Mouse (Mus musculus) kidney, adult 11 months (tissue): ENCODE measurements around the gene Grb10.

Source experiments
- DNase-seq: peaks from one replicate; pipeline ENCODE4 v3.0.0; 2022

Grb10 gene

DNA sequence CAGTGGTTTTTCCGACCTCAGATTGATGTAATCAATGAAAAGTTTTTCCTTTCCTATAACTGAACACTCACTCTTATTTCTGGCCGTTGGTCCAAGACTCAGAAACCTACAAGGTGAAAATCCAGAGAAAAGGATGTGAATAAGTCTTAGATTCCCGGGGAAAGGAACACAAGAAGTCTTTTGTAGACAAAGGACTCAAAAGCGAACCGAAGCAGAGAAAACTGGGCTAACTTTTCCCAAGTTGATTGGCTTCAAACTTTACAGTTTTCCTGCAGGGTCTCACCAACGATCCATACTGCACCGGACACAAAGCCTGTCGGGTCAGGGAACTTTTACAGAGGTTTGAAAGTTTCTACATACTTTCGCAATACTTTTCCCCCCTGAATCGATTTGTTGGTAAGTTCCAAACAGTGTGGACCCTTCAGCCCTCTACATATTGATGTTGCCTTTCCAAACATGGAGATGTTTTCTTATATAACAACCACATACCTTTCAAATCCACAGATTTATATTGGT is at the start of gene Grb10:
Gene Grb10, minus strand, starts transcription at position 214 of the 516 bp plus-strand sequence.
- DNase-seq, result no peak

DNA sequence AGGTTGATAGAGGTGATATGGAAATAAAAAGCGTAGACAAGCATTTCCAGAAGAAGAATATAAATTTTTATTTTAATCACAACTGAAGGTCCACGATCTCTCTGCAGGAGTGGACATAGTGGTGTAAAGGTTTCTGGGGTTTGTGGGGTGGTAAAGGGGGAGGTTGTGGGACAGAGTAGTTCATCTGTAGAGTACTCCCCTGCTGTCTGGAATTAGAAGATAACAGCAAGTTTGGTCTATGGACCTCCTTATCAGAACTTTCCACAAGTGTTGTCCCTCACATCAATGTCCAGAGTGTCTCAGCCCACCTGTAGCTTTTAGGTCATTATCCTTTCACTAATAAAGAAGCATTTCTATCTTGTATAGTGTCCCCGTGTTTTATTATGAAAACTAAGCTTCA is 43.2 kb upstream of the Grb10 start:
- no peak for DNase-seq

DNA sequence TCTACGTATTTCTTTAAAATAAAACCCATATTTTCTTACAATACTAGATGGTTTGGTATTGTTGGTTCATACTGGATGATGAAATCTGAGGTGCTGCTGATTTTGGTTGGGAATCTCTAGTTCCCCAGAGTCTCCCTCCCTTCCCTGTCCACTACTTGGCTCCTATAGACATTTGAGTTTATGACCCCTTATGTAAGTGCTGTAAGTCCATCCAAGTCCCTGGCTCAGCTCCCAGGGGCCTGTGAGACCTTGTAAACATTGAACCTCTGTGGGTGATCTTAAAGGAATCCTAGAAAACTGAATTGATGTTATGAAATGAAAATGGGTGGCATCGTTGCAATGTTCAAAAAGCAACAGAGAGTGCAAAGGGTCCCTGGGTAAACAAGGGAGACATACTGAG is 40.7 kb upstream of the Grb10 start:
- no peak for DNase-seq

DNA sequence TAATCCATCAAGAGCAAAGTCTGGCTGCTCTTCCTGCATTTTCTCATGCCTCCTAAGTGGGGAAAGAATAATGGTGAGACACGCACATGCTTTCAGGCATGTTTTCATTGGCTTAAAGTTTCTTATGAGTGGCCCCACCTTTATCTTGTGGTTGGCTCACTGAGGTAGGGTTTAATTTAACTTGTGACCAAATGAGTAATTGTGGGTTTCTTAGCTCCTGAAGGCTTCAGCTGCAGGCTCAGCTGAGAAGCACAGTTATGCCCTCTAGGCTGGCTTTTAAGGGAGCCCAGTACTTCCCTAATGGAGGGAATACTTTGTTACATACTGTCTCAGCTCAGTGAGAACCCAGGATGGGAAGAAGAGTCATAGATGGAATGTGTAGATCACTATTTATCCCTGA is 37.0 kb upstream of the Grb10 start:
- no peak for DNase-seq

DNA sequence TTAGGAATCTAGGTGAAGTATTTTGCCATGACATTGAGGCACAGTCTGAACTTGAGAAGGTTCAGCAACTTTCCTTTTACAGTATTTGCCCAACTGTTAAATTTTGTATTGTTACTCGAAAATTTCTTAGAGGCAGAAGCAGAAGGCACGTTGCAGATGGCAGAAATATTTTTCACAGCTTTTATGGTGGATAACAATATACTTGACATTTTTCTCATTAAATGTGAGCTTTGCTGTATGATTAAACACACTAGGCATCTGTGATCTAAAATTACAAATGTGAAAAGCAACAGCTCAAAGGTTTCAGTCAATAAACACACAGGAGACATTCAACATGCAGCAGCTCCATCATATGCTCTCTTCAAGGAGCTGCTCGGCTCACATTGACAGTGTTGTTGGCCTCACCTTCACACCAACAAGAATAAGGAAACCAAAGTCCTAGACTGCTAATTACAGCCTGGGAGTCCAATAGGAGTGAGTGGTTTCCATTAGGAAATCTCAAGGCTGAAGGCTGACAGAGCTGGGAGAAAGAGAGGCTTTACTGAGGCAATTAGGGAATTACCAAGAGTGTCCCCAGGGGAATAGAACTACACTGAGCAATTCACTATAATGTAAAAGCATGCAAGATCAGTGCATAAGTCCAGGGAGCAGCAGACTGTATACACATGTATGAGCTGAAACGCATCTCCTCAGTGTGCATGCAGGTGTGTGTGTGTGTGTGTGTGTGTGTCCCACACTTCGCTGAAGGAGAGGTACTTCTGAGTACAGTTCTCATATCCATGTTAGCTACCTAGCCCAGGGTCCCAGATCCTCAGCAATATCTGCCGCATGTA is 35.1 kb upstream of the Grb10 start:
- no peak for DNase-seq

DNA sequence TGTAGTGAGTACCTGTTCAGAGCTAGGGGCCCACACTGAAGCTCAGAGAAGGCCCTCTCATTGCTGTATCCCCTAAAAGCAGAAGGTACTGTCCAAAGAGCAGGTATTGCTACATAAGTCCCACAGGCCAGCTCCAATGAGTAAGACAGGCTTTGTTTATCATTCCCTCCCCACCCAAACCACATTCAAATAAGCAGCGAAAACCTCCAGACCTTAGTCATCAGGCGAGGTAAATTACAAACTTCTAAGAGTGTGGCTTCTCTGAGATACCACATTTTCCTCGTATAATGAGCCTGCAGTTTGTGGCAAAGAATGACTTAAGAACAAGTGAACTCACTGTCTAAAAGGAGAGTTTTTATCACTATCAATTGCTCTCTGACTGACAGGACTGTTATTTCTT is 33.8 kb upstream of the Grb10 start:
- no peak for DNase-seq

DNA sequence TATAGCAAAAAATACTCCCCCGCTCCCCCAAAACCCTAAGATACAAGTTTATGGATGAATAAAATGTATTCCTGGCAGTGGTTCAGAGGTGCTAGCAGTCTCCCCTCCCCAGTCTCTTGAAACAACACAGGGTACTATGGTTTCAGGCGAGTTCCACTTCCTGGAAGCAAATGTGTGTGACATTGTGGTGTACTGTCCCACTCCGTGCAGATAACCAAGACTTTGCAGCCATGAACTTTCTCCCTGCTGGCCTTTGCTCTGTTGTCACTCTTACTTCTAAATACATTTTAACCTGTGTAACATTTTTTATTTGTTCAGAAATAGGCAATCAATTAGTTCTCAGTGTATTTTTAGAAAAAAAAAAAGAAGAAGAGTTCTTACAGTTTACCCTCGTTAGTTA is 20.5 kb upstream of the Grb10 start:
- DNase-seq, result no peak

DNA sequence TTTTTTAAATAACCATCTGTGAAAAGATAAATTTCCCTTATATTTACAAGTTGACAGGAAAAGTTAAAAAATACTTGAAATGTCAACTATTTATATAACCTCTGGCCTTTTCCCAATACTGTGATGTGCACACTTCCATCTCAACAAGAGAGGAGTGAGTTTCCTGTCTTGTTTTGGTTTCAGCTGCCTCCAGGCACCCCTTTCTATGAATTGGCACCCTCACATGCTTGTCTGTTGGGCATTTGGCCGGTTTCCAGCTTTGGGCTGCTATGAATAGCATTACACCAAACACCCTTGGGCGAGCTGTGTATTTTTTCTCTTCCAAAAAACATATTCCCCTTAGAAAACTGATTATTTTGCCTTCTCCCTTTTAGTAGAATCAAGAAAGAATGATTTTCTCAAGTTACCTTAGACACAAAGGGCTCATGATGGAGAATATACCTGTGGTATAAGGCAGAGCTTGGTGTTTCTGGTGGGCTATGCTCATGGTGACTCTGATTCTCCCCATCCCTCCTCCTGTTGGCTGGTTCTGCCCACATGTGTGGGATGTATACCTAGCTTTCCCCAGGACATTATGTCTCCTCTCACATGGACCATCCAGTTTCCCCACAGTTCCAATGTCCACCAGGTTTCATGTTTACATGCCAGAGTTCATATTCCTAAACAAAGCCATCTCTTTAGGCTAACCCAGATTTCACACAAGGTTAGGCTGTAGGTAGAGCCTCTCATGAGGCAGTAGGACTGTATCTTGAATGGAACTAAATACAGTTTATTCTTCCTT is 10.3 kb upstream of the Grb10 start:
- no peak for DNase-seq

DNA sequence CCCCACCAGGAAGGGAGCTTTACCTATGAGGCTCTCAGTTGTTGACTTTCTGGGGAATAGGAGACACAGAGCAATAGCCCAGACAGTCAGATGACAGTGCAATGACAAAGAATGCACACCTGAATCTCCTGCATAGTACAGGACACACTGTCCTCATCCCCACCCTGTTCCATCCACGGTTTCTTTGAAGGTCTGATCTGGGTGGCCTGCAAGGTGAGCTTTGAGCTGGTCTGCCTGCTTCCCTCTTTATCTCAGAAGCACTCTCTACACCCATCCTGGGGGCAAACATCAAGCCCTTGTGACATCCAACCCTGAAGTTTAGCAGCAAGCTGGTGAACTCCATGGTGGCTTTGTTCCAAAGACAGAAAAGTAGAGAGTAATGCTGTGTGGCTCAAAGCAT is 9.7 kb upstream of the Grb10 start:
- no peak for DNase-seq

DNA sequence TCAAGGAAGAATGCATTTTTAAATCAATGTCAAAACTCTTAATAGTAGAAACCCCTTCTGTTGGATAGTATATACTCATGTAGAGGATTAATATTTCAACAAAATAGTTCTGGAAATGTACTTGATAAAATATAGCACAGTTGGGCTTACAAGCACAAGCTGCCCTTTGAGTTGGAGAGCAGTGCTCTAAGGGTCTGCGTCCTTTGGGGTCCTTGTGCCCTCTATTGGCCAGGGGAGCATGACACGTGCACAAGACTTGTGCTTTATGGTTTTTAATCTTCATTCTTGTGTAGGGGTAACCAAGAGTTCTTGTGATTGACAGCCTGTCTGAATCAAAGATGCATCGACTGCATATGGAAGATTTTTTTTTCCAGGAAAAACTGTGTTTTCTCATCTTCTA is 5.8 kb upstream of the Grb10 start:
- no peak for DNase-seq

DNA sequence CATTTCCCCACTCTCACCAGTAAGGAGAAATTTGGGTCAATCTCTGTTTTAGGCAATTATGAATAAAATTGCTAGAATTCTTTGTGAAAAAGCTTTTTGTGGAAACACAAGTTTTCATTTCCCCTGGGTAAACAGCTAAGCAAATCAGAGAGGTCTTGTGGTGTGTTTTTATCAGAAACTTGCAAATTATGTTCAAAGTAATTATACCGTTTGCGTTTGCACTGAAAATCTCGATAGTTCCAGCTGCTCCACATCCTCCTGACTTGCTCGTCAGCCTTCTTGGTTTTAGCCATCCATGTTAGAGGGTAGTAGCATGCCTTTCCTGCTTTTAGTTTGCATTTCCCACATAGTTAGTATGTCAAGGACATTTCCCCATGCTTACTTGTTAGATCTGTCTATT is 3.3 kb upstream of the Grb10 start:
- no peak for DNase-seq

DNA sequence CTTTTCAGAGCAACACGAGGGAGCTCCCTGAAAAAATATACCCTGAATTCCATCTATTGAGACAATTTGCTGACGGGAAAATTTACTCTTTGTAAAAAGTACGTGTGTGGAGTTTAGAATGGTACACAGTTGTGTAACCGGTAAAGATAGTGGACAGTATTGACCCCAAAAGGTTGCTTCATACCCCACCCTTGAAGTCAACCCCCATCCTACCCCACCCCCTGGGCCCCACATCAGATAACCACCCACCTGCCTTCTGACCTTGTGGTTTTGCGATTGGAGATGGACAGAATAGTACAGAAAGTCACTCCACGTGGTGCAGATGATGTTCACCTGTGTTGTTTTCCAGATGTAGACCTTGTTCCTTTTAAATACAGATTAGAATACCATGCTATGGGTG is 2.9 kb upstream of the Grb10 start:
- no peak for DNase-seq

DNA sequence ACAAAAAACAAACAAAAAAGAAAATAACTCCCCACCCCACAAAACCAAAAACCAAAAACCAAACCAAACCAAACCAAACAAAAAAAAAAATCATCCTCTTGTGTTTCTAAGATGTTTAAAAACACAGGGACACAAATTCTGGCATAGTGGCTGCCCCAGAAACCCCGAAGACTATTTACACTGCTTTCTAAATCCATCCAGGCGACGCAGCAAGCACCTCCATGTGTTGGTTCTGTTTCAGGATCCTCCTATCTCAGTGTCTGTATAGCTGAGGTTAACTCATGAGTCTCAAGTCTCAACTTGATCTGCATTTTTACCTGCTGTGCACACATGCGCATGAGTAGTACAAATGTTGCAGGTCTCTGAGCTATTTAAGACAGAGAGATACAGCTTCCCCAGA is 1.9 kb upstream of the Grb10 start:
- DNase-seq, result no peak

DNA sequence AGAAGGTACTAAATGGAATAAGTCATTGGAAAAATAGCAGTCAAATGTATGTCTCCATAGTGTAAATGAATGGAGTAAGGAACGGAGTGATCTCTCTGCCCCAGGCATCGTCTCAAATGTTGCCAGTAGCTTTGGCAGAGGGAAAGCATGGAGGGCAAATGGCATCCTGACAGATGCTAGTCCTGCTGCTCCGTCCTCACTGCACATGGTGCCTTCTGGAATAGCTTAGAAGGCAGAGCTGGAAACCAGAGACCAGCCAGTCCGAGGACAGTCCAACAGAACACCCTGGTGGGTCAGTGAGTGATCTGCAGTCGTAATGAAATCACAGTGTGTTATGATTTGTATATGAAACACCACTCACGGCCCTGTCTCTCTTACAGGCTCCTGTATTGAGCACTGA is 1.3 kb upstream of the Grb10 start:
- no peak for DNase-seq

DNA sequence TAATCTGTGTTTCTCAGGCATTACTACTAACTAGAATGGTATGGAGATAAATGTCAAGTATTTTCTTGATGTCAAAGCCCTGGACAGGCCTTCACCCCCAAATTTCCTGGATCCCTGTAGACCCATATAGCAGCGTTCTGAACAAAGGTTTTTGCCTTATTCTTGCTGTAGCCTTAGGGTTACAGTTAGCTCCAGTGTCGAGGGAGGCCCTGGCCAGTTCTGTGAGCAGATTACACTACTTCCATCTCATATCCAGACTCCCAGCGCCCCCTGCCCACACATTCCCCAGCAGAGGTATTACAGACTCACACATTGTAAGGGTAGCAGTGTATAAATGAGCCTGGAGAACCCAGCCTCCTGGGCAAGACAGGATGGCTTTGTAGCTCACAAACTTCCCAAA is 615 bp upstream of the Grb10 start:
- no peak for DNase-seq

DNA sequence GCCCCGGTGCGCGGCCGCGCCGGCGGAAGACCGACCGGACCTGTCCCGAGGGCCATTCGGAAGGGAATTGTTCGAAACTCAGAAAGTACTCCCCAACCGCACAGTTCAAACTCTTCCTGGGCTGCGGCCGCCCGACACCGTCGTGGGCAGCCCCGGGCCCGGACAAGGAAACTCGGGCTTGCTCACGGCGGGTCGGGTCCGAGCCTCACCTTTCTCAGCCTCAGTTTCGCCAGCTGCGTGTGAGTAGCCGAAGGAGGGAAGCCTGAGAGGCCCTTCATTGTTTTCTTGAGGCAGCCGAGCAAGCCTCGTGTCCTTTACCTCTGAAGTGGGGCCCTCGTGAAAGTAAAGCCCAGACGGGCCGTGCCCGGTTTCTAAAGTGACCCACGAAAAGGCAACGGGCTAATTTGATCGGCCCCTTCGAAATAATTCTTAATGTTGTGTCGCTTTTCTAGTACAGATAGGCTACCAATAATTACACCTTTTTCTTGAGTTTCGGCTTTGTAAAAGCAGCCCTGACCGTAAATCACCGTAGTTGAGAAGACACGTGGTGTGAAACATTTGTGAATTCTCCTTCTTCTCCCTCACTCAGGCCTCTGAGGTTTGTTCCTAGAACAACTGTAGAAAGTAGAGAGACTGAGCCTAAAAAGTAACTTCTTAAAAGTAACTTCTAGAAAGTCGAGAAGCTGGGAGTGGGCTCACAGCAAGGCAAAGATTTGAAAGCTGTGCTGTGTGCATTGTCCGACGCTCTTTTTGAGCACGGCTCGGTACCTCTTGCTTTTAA is 604 bp downstream of the Grb10 start:
- DNase-seq, result no peak

DNA sequence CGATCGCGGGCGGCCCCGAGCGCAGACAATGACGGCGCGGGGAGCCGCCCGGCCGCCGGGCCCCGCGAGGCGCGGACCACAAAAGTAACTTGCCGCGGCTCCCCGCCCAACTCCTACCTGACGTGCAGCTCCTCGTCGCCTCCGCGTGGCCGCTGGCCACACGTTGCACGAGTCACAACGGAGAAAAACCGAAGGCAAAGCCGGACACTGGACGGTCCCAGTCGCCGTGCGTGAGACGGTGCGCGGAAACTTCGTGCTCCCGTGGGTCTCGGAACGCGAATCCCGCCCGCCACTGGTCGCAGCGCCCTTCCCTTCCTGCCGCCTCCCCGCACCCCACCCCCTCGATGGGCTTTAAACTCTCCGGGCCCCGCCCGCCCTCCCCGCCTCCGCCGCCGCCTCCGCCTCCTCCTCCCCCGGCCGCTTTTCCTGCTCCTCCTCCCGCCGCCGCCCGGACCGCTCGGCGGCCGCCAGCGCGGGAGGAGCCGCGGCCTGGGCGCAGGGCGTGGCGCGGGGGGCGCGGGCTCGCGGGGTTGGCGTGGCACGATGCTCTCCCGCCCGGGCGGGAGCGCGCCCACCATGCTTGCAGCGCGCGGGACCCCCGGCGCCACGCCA is 1.3 kb downstream of the Grb10 start:
- DNase-seq, result peak; percentile 36

DNA sequence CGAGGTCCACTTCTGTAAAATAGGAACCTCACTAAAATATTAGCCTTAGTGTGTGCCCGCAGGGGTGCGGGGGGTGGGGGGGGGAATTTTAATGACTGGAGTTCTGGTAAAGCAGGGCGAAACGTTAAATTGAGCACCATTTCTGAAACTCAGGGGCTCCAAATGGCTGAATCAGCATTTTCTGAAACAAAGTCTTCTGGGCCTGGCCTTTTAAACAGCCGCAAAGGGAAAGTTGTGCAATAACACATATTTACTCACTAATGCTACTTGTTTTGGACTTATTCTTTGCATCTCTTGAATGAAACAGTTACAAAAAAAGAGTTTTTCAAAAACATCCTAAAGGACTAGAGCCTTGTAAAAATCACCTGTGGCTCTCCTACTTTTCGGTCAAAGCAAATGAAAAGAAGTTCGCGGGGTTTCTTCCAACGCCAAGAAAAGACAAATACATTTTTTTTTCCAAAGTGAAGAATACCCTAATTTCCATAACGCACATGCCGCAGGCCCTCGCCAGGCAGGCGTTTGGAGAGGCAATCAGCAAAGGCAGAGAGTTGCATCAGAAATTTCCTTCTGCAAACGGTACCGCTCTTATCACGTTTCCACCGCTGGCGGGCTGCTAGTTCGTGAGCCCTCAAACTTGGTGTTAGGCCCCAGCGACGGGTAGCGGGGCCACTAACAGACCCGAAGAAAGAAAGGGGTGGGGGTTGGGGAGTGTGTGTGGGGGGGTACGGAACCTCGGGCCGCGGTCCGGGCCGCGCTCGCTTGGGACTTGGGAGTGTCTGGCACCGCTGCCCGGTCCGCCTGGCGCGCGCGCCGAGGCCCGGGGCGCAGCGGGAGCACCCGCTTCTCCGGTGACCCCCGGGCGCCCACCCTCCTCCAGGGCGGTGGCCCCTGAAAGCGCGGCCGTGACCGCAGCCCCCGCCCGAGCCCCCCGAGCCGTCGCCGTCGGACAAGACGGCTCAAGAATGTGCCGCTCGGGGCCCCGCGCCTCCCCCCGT is 2.3 kb downstream of the Grb10 start:
- no peak for DNase-seq

DNA sequence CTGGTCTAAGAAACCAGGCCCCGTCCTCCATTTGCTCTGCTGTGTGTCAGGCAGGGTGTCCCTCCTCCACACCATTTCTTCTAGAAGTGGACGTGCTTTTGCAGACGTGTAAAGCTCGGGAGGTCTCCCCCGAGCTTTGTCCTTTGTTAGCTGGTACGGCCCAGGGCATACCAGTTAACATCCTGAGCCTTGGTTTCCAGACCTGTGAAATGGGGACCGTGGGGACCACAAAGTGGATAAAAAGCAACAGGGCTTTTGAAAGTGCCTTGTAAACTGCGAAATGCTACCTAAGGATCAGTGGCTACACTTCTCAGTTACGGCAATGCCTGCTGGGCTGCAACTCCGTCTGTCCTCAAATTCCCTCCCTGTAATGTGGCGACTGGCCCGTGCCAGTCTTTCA is 3.2 kb downstream of the Grb10 start:
- DNase-seq, result no peak

DNA sequence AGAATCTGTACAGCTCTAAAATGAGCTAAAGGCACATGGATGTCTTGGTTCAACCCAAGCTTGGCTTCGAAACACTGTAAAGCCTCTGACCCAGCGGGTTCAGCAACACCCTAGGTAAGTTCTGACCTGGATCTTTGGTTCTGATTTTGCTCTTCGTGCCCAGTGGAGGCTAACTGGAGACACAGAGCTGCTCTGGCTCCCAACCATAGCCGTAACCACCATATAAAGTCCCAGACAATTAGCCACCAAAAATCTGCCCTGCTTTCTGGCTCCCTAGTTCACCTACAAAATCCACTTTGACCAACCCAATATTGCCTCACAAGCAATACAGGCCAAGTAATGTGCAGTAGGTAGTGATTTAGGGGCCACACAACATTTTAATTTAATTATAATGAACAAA is 3.7 kb downstream of the Grb10 start:
- no peak for DNase-seq

DNA sequence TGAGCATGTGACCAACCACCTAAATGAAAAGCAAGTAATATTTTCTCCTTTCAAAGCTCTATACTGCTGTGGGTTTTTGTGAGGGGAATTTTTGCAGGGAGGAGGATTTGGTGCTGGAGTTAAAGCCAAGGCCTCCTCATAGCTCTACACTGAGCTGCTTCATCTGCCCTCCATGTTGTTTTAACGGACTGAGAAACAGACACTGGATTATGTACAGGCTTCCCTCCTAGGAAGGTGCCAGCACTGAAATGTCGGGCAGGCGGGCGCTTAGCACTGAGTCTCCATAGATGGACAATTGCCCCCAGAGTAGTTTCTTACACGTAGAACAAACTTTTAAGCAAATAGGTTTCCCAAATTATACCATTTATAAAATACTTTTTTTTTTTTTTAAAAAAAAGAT is 4.1 kb downstream of the Grb10 start:
- no peak for DNase-seq

DNA sequence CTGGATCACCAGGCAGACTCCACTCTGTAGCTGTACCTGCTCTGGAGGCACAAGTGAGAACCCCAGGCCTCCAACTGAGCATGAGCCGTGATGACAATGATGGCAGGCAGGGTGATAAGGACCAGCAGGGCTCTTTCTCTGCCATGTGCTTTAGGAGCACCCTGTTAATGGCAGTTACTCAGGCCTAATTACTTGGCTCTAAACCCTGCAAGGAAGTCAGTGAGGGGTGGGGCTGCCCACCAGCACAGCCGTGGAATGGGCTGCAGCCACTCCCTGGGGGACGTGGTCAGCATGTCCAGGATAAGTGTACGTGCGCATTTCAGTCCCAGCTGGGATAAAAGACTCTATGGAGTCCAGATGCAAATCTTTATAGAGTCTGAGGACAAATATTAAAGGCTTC is 5.7 kb downstream of the Grb10 start:
- no peak for DNase-seq
